Mouse (Mus musculus) ES-Bruce4 (cell line): ENCODE data around the gene Olfr437.

ENCODE experiments used
- CTCF ChIP-seq: IDR thresholded peaks from one replicate; pipeline ENCODE4 v1.8.1; 2011; ENCODE audit warnings: low read depth, low read length
- EP300 ChIP-seq: IDR thresholded peaks from 2 replicates; pipeline ENCODE4 v1.6.1; 2011; ENCODE audit warnings: low read depth, low read length; ENCODE audit not compliant: insufficient read depth
- POLR2A ChIP-seq: IDR thresholded peaks from one replicate; pipeline ENCODE4 v1.8.1; 2011; ENCODE audit warnings: low read length; ENCODE audit not compliant: insufficient read depth

DNA sequence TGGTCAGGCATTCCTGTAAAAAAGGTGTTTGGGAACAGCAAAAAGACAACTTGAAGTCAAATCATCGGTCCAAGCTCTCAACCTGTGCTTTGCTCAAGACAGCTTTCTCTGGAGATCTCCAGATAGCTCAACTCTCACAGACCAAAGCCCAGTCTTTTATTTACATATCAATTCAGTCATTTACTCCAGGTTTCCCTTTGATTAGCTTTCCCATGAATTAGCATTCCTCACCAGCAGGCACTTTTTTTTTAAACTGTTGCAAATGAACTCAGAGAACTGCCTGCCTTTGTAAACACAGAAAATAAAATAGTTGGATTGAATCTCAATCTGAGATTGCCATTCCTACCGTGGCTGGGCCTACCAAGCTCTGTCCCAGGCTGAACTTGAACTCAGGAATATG, 42.3 kb downstream of the Olfr437 start:
- no peak for TF ChIP-seq CTCF
- no peak for TF ChIP-seq POLR2A
- no peak for TF ChIP-seq EP300
